Mouse (Mus musculus) embryonic facial prominence, embryonic 15.5 days (tissue): ENCODE data around the gene Nhp2. TPM values are rescaled to one million over a fixed set of nuclear protein-coding genes. Genes with fewer than 3 reads are reported as not detected.
A peak's percentile ranks its signal among the peaks of the same experiment; 100 is the strongest.

ENCODE experiments used
- ATAC-seq: fragments of 200-750 bp; cut with Nextera tagmentation; 2 replicates; pipeline ENCODE4 v1.8.0; 2017; ENCODE audit warnings: low read depth, moderate TSS enrichment; ENCODE audit not compliant: insufficient number of reproducible peaks, low FRiP score, low TSS enrichment
- H3K27ac ChIP-seq: fragments of 300-500 bp; sonication (generic); replicated peaks from 2 replicates; pipeline ENCODE4 v1.5.1; 2015; ENCODE audit warnings: mild to moderate bottlenecking, inconsistent platforms
- H3K27me3 ChIP-seq: fragments of 300-500 bp; sonication (generic); 2 replicates; pipeline ENCODE4 v1.6.1; 2015; ENCODE audit warnings: inconsistent platforms
- H3K36me3 ChIP-seq: fragments of 300-500 bp; sonication (generic); 2 replicates; pipeline ENCODE4 v1.6.1; 2015; ENCODE audit warnings: mild to moderate bottlenecking, inconsistent platforms
- H3K4me1 ChIP-seq: fragments of 300-500 bp; sonication (generic); 2 replicates; pipeline ENCODE4 v1.6.1; 2015; ENCODE audit warnings: inconsistent platforms
- H3K4me2 ChIP-seq: fragments of 300-500 bp; sonication (generic); replicated peaks from 2 replicates; pipeline ENCODE4 v1.6.1; 2015; ENCODE audit warnings: mild to moderate bottlenecking, inconsistent platforms
- H3K4me3 ChIP-seq: fragments of 300-500 bp; sonication (generic); replicated peaks from 2 replicates; pipeline ENCODE4 v1.5.1; 2015; ENCODE audit warnings: mild to moderate bottlenecking, inconsistent platforms
- H3K9ac ChIP-seq: fragments of 300-500 bp; sonication (generic); 2 replicates; pipeline ENCODE4 v1.6.1; 2015; ENCODE audit warnings: inconsistent platforms
- H3K9me3 ChIP-seq: fragments of 300-500 bp; sonication (generic); replicated peaks from 2 replicates; pipeline ENCODE4 v1.6.1; 2016; ENCODE audit warnings: inconsistent platforms
- WGBS: fragments of 180-500 bp; shearing (Covaris S2); methylation state at CpG from one replicate; pipeline ENCODE4 v1.1.7; 2015; 5-methylcytosine and 5-hydroxymethylcytosine counted together
- polyA plus RNA-seq: library from polyadenylated mRNA; unstranded; fragments of >200 nt; fragmentation: Nextera tagmentation; extraction: Ambion mirVana; gene quantifications from 2 replicates; pipeline ENCODE4 v1.2.1, GENCODE M21; 2015

The Nhp2 gene
- 138 and 147 TPM in 2 replicates for polyA plus RNA-seq

DNA sequence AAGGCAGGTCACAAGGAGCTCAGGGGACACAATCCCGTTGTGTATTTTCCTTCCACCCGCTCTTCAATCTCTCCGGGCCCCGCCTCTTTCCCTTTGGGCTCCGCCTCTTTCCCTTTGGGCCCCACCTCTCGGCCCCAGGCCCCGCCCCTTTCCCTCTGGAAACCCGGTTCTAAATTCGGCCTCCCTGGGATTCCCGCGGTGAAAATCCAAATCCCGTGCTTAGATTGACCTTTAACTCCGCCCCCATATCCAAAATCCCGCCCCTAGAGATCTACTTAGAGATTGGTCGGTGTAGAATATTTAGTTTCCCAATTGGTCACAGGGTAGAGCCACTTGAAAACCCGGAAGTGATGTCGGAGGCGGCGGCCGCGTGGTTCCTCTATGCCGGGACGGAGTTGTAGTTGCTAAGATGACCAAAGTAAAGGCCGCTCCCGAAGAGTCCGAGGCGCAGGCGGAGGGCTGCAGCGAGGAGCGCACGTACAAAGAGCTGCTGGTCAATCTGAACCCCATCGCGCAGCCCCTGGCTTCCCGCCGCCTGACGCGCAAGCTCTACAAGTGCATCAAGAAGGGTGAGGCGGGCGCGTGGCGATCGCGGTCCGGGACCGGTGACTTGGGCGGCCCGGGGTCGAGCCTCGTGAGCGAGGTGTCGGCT lies at the start of gene Nhp2:
TSS of gene Nhp2 (plus strand) at position 327 of the 652 bp plus-strand sequence.
- H3K4me2 ChIP-seq = peak within 1 kb of the TSS; percentile 76
- H3K4me3 ChIP-seq = peak within 1 kb of the TSS; percentile 90
- peak within 1 kb of the TSS; percentile 64 for H3K9ac ChIP-seq
- no peaks in the 10 kb centered on the region for H3K9me3 ChIP-seq
- peaks cover 30% of the 10 kb centered on the region for H3K4me1 ChIP-seq
- H3K36me3 ChIP-seq = peaks cover 35% of the 10 kb centered on the region
- peak; percentile 93 for ATAC-seq
- no peaks in the 10 kb centered on the region for H3K27me3 ChIP-seq
- under 1% methylated on average over 51 of the region's 51 CpGs for WGBS
- H3K27ac ChIP-seq = peak within 1 kb of the TSS; percentile 63

DNA sequence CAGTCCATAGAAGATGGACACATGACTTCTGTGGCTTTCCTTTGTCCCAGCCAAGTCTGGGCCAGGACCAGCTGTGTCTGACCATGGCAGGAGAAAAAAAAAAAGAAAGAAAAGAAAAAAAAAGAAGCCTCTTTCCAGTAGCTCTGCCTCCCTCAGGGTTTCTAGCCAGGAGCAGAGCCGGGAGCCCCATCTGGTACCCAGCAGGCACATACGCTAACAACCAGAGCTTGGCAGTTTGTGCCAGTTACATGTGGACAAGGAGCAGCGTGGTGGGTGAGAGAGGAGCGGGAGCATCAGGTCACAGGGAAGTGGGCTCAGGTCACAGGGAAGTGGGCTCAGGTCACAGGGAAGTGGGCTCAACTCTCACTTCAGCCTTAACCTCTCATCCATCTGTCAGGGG lies 43.1 kb upstream of the Nhp2 start:
- 78% methylated on average over 4 of the region's 4 CpGs for WGBS
- Histone ChIP-seq H3K9me3 (no peaks in the 10 kb centered on the region), H3K9ac (no peak overlapping the region), H3K4me2 (no peak overlapping the region), H3K4me1 (no peaks in the 10 kb centered on the region), H3K27me3 (no peaks in the 10 kb centered on the region), H3K27ac (no peak overlapping the region), H3K4me3 (no peak overlapping the region), H3K36me3 (no peaks in the 10 kb centered on the region)
- ATAC-seq = no peak

DNA sequence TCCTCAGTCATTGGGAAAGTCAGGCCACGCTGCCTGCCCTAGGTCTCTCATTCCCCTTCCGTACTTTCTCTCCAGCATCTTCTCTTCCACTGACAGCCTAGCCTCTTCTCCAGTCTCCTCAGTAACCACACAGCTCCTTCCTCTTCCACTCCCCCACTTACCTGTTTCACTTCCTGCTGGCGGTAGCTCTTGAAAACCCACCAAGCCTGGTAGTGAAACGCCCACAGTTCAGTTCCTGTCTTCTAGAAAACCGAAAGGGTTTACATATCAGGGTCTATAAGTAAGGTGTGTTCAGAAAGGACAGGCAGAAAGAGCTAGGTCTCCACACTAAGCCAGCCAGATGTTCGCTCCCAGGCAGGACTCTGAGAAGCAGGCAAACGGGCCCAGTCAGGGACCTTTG lies 41.9 kb upstream of the Nhp2 start:
- no peaks in the 10 kb centered on the region for H3K4me1 ChIP-seq
- H3K4me3 ChIP-seq = no peak overlapping the region
- no peak overlapping the region for H3K27ac ChIP-seq
- no peak overlapping the region for H3K9ac ChIP-seq
- ATAC-seq = no peak
- no peaks in the 10 kb centered on the region for H3K9me3 ChIP-seq
- H3K27me3 ChIP-seq = no peaks in the 10 kb centered on the region
- WGBS = 82% methylated on average over 7 of the region's 7 CpGs
- no peaks in the 10 kb centered on the region for H3K36me3 ChIP-seq
- H3K4me2 ChIP-seq = no peak overlapping the region

DNA sequence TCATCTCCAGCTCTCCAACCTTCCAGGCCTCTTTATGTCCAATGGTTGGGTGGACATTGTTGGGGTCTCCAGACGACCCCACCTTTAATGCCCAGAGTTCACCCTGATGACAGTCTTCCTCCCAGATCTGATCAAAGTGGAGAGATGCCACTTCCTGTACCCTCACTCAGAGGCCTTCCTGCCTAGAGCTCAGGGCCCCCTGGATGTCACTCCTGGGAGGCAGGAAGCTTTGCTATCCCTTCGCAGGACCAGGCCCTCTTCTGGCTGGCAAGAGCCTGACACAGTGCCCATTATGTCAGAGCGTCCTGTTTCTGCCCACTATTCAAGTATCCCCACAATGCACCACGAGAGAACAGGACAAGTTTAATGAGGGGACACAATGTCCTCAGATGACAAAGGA lies 40.5 kb upstream of the Nhp2 start:
- Histone ChIP-seq H3K27ac (no peak overlapping the region), H3K4me1 (peaks cover 10% of the 10 kb centered on the region), H3K27me3 (no peaks in the 10 kb centered on the region), H3K9ac (no peak overlapping the region), H3K4me2 (no peak overlapping the region), H3K9me3 (no peaks in the 10 kb centered on the region), H3K36me3 (no peaks in the 10 kb centered on the region), H3K4me3 (no peak overlapping the region)
- 78% methylated on average over 4 of the region's 4 CpGs for WGBS
- no peak for ATAC-seq

DNA sequence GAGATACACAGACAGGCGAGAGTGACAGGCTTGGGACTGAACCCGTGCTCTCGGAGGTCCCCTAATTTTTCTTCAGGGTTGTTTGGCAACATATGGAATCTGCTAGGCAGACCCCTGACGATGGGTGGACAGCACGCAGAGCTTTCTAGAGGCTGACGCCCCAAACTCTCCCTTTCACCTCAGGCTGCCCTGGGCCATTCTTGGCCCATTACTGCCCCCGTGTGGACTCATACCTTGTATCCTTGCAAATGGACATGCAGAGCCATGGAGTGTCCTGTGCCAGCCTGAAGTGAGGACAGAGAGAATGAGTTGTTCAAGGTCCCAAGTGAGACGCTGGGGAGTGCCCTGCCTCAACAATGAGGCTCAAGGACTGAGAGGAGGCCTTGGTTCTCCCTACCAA lies 36.8 kb upstream of the Nhp2 start:
- Histone ChIP-seq H3K4me1 (peaks cover 28% of the 10 kb centered on the region), H3K9ac (no peak overlapping the region), H3K9me3 (no peaks in the 10 kb centered on the region), H3K4me2 (no peak overlapping the region), H3K4me3 (no peak overlapping the region), H3K27me3 (no peaks in the 10 kb centered on the region), H3K36me3 (peaks cover 11% of the 10 kb centered on the region), H3K27ac (no peak overlapping the region)
- no peak for ATAC-seq
- WGBS = 22% methylated on average over 8 of the region's 8 CpGs

DNA sequence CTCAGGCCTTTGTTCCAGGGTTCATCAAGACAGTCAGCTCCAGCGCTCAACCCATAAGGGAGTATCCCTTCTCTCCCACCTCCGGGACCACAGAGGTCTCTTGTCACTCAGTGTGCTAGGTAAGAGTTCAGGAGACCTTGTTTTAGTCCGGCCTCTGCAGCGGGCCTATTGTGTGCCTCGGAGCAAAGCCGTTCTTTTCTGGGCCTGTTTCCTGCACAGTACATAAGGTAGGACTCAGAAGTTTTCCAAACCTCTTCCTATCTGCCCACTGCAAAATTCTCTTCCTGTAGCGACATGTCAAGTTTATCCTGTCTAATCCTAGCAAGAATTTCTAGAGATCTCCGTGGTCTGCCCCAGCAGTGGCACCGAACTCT lies 35.5 kb upstream of the Nhp2 start:
- ATAC-seq = no peak
- 14% methylated on average over 9 of the region's 9 CpGs for WGBS
- H3K4me3 ChIP-seq = peak overlapping the region; percentile 83
- peaks cover 28% of the 10 kb centered on the region for H3K4me1 ChIP-seq
- H3K9ac ChIP-seq = peak overlapping the region; percentile 72
- H3K27ac ChIP-seq = peak overlapping the region; percentile 93
- H3K27me3 ChIP-seq = no peaks in the 10 kb centered on the region
- H3K4me2 ChIP-seq = peak overlapping the region; percentile 80
- no peaks in the 10 kb centered on the region for H3K9me3 ChIP-seq
- H3K36me3 ChIP-seq = peaks cover 24% of the 10 kb centered on the region

DNA sequence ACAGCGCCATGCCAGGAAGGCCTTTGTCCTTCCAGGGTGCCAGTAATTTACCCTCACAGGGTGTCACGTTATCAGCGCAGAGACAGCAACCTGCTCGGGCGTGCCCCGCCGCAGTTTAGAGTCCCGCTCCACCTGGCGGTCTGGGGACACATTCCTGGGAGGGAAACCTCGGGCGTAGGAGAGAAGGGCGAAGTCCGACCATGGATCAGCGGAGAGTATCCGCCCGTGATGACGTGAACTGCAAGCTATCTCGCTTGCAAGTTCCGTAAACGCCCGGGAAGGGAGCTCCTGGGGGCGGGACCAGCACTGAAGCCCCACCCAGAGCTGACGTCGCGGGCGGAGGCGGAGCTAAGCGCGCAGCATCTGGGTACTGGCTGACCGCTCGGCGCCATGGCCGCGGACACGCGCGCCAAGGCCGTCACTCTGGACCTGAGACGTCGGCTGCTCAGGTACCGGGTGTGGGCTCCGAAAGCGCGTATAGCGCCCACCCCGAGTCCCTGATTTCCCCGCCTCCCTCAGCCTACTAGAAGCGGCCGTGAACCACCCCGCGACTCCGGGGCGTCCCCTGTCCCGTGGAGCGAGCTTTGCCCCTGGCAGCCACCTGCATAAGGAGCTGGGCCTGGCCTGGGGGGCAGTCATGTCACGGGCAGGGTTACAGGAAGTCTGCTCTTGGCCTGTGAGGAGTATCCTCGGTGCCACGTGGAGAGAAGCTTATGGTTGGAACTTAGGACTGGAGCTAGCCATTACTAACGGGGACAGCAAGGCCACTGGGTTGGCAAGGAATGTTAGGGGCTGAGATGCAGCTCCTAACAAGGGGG lies 34.9 kb upstream of the Nhp2 start, which contains the start of gene Phykpl:
TSS of gene Phykpl (plus strand) at position 327 of the 818 bp plus-strand sequence.
- peaks cover 28% of the 10 kb centered on the region for H3K4me1 ChIP-seq
- WGBS = under 1% methylated on average over 59 of the region's 59 CpGs
- peak within 1 kb of the TSS; percentile 83 for H3K4me3 ChIP-seq
- peak; percentile 93 for ATAC-seq
- no peaks in the 10 kb centered on the region for H3K27me3 ChIP-seq
- H3K9me3 ChIP-seq = no peaks in the 10 kb centered on the region
- H3K4me2 ChIP-seq = peak within 1 kb of the TSS; percentile 80
- peak within 1 kb of the TSS; percentile 72 for H3K9ac ChIP-seq
- peak within 1 kb of the TSS; percentile 93 for H3K27ac ChIP-seq
- H3K36me3 ChIP-seq = peaks cover 30% of the 10 kb centered on the region

DNA sequence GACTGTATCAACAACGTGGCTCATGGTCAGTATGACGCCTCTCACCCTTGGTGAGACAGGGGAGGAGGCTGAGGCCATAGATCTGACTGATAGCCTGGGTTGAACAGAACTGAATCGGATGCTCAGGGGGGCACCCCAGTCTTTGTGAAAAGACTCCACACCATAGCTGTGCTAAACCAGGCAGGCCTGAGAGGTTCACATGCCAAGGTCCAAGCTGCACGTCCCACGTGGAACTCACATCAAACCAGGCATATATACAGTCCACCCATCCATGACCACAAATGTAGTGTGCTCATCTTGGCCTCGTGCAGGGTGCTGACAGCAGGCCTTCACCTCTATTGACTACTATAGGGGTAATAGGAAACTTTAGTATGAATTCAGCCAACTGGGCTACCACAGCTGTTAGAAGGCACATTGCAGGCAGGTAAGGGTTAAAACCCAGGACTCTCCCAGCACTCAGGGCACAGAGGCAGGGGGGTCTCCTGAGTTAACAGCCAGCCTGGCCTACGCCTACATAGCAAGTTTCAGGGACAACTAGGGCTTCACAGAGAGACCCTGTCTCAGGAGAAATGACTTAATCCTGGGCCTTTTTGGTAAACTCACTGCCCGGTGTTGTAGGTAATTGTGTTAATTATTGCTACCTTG lies 33.8 kb upstream of the Nhp2 start:
- H3K36me3 ChIP-seq = peaks cover 40% of the 10 kb centered on the region
- H3K27me3 ChIP-seq = no peaks in the 10 kb centered on the region
- H3K9ac ChIP-seq = peak overlapping the region; percentile 72; the same call in 1 of the 2 replicates
- ATAC-seq = no peak
- H3K4me1 ChIP-seq = peaks cover 28% of the 10 kb centered on the region
- peak overlapping the region; percentile 80 for H3K4me2 ChIP-seq
- peak overlapping the region; percentile 83 for H3K4me3 ChIP-seq
- 61% methylated on average over 8 of the region's 8 CpGs for WGBS
- H3K9me3 ChIP-seq = no peaks in the 10 kb centered on the region
- no peak overlapping the region for H3K27ac ChIP-seq

DNA sequence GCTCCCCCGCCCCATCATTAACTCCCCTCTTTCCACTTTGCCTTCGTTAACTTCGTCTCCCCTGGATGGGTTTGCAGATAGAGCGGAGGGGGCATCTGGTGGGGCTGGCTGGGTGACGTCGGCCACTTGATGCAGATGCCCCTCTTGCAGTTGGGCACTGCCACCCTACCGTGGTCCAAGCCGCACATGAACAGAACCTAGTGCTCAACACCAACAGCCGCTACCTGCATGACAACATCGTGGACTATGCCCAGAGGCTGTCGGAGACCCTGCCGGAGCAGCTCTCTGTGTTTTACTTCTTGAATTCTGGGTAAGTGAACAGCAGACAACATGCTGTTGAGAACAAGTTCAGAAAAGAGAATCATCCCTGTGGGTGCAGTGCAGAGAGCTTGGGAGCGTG lies 33.1 kb upstream of the Nhp2 start:
- WGBS = 90% methylated on average over 13 of the region's 13 CpGs
- Histone ChIP-seq H3K4me2 (no peak overlapping the region), H3K36me3 (peaks cover 46% of the 10 kb centered on the region), H3K9me3 (no peaks in the 10 kb centered on the region), H3K27ac (no peak overlapping the region), H3K4me1 (peaks cover 28% of the 10 kb centered on the region), H3K27me3 (no peaks in the 10 kb centered on the region), H3K9ac (no peak overlapping the region), H3K4me3 (no peak overlapping the region)
- no peak for ATAC-seq

DNA sequence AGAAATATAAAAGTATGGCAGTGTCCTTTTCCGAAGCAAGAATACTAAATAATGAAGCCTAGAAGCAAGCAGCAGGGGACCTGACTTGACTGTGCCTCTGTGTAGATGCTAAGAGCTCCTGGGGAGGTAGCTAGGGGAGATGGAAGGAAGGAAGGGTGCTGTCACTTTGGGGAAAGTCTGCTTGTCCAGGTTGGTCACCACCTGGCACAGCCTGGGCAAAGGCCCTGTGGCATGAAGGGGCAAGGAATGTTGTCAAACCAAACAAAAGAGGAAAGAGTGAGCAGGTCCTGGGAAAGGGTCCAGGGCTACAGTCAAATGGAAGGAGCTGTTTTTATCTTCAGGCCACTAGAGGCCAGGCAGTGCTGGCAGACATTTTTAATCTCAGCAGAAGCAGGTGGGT lies 32.5 kb upstream of the Nhp2 start:
- Histone ChIP-seq H3K4me1 (peaks cover 28% of the 10 kb centered on the region), H3K9ac (no peak overlapping the region), H3K27me3 (no peaks in the 10 kb centered on the region), H3K4me2 (no peak overlapping the region), H3K9me3 (no peaks in the 10 kb centered on the region), H3K4me3 (no peak overlapping the region), H3K27ac (no peak overlapping the region), H3K36me3 (peaks cover 52% of the 10 kb centered on the region)
- ATAC-seq = no peak
- 90% methylated on average over 1 of the region's 1 CpGs for WGBS

DNA sequence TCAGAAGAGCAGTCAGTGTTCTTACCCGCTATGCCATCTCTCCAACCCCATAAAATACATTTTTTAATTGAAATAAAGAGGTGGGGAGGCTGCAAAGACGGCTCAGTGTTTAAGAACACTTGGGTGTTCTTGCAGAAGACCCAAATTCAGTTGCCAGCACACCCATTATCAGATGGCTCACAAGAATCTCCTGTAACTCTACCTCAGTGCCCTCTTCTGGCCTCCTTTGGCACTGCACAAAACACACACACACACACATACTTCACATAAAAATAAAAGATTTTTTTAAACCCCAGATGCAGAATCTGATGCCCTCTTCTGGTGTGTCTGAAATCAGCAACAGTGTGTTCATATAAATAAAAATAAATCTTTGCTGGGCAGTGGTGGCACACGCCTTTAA lies 30.7 kb upstream of the Nhp2 start:
- H3K36me3 ChIP-seq = peaks cover 70% of the 10 kb centered on the region
- no peaks in the 10 kb centered on the region for H3K27me3 ChIP-seq
- no peak overlapping the region for H3K4me2 ChIP-seq
- H3K9ac ChIP-seq = no peak overlapping the region
- 96% methylated on average over 3 of the region's 3 CpGs for WGBS
- peaks cover 19% of the 10 kb centered on the region for H3K4me1 ChIP-seq
- H3K4me3 ChIP-seq = no peak overlapping the region
- H3K9me3 ChIP-seq = no peaks in the 10 kb centered on the region
- ATAC-seq = no peak
- no peak overlapping the region for H3K27ac ChIP-seq
